Mouse (Mus musculus) E14TG2a.4 (cell line): Measurements from ENCODE around the gene Diaph2.

ENCODE experiments used
- CTCF ChIP-seq: conservative IDR thresholded peaks from 2 replicates; pipeline ENCODE4 v1.5.1; 2014; ENCODE audit warnings: low read length
- NANOG ChIP-seq: IDR thresholded peaks from 2 replicates; pipeline ENCODE4 v1.6.1; 2014; ENCODE audit warnings: borderline replicate concordance, low read length, mixed read lengths
- POU5F1 ChIP-seq: IDR thresholded peaks from 2 replicates; pipeline ENCODE4 v1.6.1; 2014; ENCODE audit warnings: low read length, borderline replicate concordance

- TF ChIP-seq CTCF: no peak
- TF ChIP-seq NANOG: no peak
- no peak for TF ChIP-seq POU5F1
Observed at GRCm38 (mm10) chrX:130503465-130503860, 753.9 kb downstream of the Diaph2 start.
